Mouse (Mus musculus): ENCODE data around the gene Elovl7.

Elovl7 gene

GRCm38 (mm10) chr13:108241715-108242114 is 27.5 kb downstream of the Elovl7 start:
- no peak for DNase-seq (ENCODE audit: low read depth, low spot score)

GRCm38 (mm10) chr13:108245086-108245697 is 31.0 kb downstream of the Elovl7 start:
- DNase-seq (ENCODE audit: low read depth, low spot score) = no peak

- no peak for DNase-seq (ENCODE audit: low read depth, low spot score)
Measured at GRCm38 (mm10) chr13:108251106-108251505, 36.9 kb downstream of the Elovl7 start.

- no peak for DNase-seq (ENCODE audit: low read depth, low spot score)
Measured at GRCm38 (mm10) chr13:108253977-108254376, 39.8 kb downstream of the Elovl7 start.

GRCm38 (mm10) chr13:108263042-108263441 is 48.8 kb downstream of the Elovl7 start:
- DNase-seq (ENCODE audit: low read depth, low spot score) = no peak

- no peak for DNase-seq (ENCODE audit: low read depth, low spot score)
Measured at GRCm38 (mm10) chr13:108265394-108265793, 51.2 kb downstream of the Elovl7 start.

- no peak for DNase-seq (ENCODE audit: low read depth, low spot score)
Measured at GRCm38 (mm10) chr13:108267841-108268634, 53.8 kb downstream of the Elovl7 start.

GRCm38 (mm10) chr13:108271458-108272148 is 57.4 kb downstream of the Elovl7 start:
- DNase-seq (ENCODE audit: low read depth, low spot score) = no peak

GRCm38 (mm10) chr13:108272332-108272731 is 58.1 kb downstream of the Elovl7 start:
- DNase-seq (ENCODE audit: low read depth, low spot score) = no peak

GRCm38 (mm10) chr13:108273034-108273433 is 58.8 kb downstream of the Elovl7 start:
- DNase-seq (ENCODE audit: low read depth, low spot score) = no peak

- DNase-seq (ENCODE audit: low read depth, low spot score) = no peak
Measured at GRCm38 (mm10) chr13:108273456-108273855, 59.3 kb downstream of the Elovl7 start.

GRCm38 (mm10) chr13:108276561-108276960 is 62.4 kb downstream of the Elovl7 start:
- no peak for DNase-seq (ENCODE audit: low read depth, low spot score)

GRCm38 (mm10) chr13:108277320-108277719 is 63.1 kb downstream of the Elovl7 start:
- DNase-seq (ENCODE audit: low read depth, low spot score) = no peak

GRCm38 (mm10) chr13:108278592-108278991 is 64.4 kb downstream of the Elovl7 start:
- DNase-seq (ENCODE audit: low read depth, low spot score) = no peak

GRCm38 (mm10) chr13:108284312-108284711 is 70.1 kb downstream of the Elovl7 start:
- no peak for DNase-seq (ENCODE audit: low read depth, low spot score)

GRCm38 (mm10) chr13:108287953-108288352 is 73.7 kb downstream of the Elovl7 start:
- DNase-seq (ENCODE audit: low read depth, low spot score) = no peak

- DNase-seq (ENCODE audit: low read depth, low spot score) = no peak
Measured at GRCm38 (mm10) chr13:108289436-108289835, 75.2 kb downstream of the Elovl7 start.

GRCm38 (mm10) chr13:108290314-108290713 is 76.1 kb downstream of the Elovl7 start:
- DNase-seq (ENCODE audit: low read depth, low spot score) = no peak

- DNase-seq (ENCODE audit: low read depth, low spot score) = no peak
Measured at GRCm38 (mm10) chr13:108297350-108298093, 83.3 kb downstream of the Elovl7 start.

- no peak for DNase-seq (ENCODE audit: low read depth, low spot score)
Measured at GRCm38 (mm10) chr13:108298241-108298640, 84.0 kb downstream of the Elovl7 start.

- DNase-seq (ENCODE audit: low read depth, low spot score) = no peak
Measured at GRCm38 (mm10) chr13:108300346-108300950, 86.2 kb downstream of the Elovl7 start.

Data from retina, adult 2 months (tissue).